Mouse (Mus musculus): ENCODE measurements around the gene Fam133b. TPM values are rescaled to one million over a fixed set of nuclear protein-coding genes. Genes with fewer than 3 reads are reported as not detected.
A peak's percentile ranks its signal among the peaks of the same experiment; 100 is the strongest.

Gene Fam133b
- total and polyA plus RNA-seq, 2 experiments from 2014 or later, result 24.3 to 25.1 TPM

- Histone ChIP-seq H3K4me1 (ENCODE audit: insufficient read depth, low read length) (no peaks in the 10 kb centered on the region), H3K9ac (replicated peaks; ENCODE audit: low read length, poor library complexity, severe bottlenecking) (no peak overlapping the region), H3K9me3 (ENCODE audit: low read length) (no peaks in the 10 kb centered on the region), H3K27ac (ENCODE audit: low read depth, low read length) (no peak overlapping the region), H3K36me3 (ENCODE audit: insufficient read depth, low read length) (peaks cover 53% of the 10 kb centered on the region), H3K4me2 (ENCODE audit: low read depth, low read length, poor library complexity, severe bottlenecking) (no peak overlapping the region), H3K27me3 (ENCODE audit: insufficient read depth, low read length) (no peaks in the 10 kb centered on the region), H3K4me3 (ENCODE audit: low read depth, low read length) (no peak overlapping the region)
- TF ChIP-seq CTCF (IDR thresholded peaks at IDR 0.05), result no peak
- DNase-seq (ENCODE audit: low spot score) (no peak), ATAC-seq (ENCODE audit: low FRiP score) (no peak)
- 96% methylated on average over 7 of the region's 7 CpGs for WGBS
These were observed 35.4 kb downstream of the Fam133b start for GRCm38 (mm10) chr5:3579066-3579465.

GRCm38 (mm10) chr5:3595693-3596398, 52.2 kb downstream of the Fam133b start, which contains the start of gene Pex1:
Gene Pex1 (plus strand): TSS chr5:3596066.
- WGBS, result under 1% methylated on average over 50 of the region's 50 CpGs
- ATAC-seq (ENCODE audit: low FRiP score) (peak; percentile 98), DNase-seq (ENCODE audit: low spot score) (peak; percentile 98)
- peak within 1 kb of the TSS; percentile 77 for H3K9ac ChIP-seq (replicated peaks; ENCODE audit: low read length, poor library complexity, severe bottlenecking)
- peak within 1 kb of the TSS; percentile 72 for H3K4me3 ChIP-seq (ENCODE audit: low read depth, low read length)
- H3K36me3 ChIP-seq (ENCODE audit: insufficient read depth, low read length), result peaks cover 12% of the 10 kb centered on the region
- H3K27me3 ChIP-seq (ENCODE audit: insufficient read depth, low read length), result no peaks in the 10 kb centered on the region
- peak; percentile 65 for TF ChIP-seq CTCF (IDR thresholded peaks at IDR 0.05)
- peak within 1 kb of the TSS; percentile 72 for H3K4me2 ChIP-seq (ENCODE audit: low read depth, low read length, poor library complexity, severe bottlenecking)
- peak within 1 kb of the TSS; percentile 87 for H3K27ac ChIP-seq (ENCODE audit: low read depth, low read length)
- no peaks in the 10 kb centered on the region for H3K9me3 ChIP-seq (ENCODE audit: low read length)
- H3K4me1 ChIP-seq (ENCODE audit: insufficient read depth, low read length), result peaks cover 7% of the 10 kb centered on the region; the same call in 1 of the 2 replicates

- Histone ChIP-seq H3K4me2 (ENCODE audit: low read depth, low read length, poor library complexity, severe bottlenecking) (peak within 1 kb of the TSS; percentile 72), H3K27ac (ENCODE audit: low read depth, low read length) (peak within 1 kb of the TSS; percentile 87), H3K9me3 (ENCODE audit: low read length) (no peaks in the 10 kb centered on the region), H3K9ac (replicated peaks; ENCODE audit: low read length, poor library complexity, severe bottlenecking) (peak within 1 kb of the TSS; percentile 77), H3K4me3 (ENCODE audit: low read depth, low read length) (peak within 1 kb of the TSS; percentile 72), H3K27me3 (ENCODE audit: insufficient read depth, low read length) (no peaks in the 10 kb centered on the region), H3K4me1 (ENCODE audit: insufficient read depth, low read length) (peaks cover 7% of the 10 kb centered on the region; the same call in 1 of the 2 replicates), H3K36me3 (ENCODE audit: insufficient read depth, low read length) (peaks cover 7% of the 10 kb centered on the region)
- DNase-seq (ENCODE audit: low spot score) (peak; percentile 91), ATAC-seq (ENCODE audit: low FRiP score) (peak; percentile 91)
- WGBS, result under 1% methylated on average over 31 of the region's 31 CpGs
- peak; percentile 74 for TF ChIP-seq CTCF (IDR thresholded peaks at IDR 0.05)
These were observed 52.8 kb downstream of the Fam133b start, which contains the start of gene Rbm48 for GRCm38 (mm10) chr5:3596399-3596766. Gene Rbm48 (minus strand): TSS chr5:3596585.

- H3K9ac ChIP-seq (replicated peaks; ENCODE audit: low read length, poor library complexity, severe bottlenecking), result peak overlapping the region; percentile 77; the same call in 1 of the 2 replicates
- DNase-seq (ENCODE audit: low spot score), result no peak
- H3K4me2 ChIP-seq (ENCODE audit: low read depth, low read length, poor library complexity, severe bottlenecking), result peak overlapping the region; percentile 72
- no peak for ATAC-seq (ENCODE audit: low FRiP score)
- TF ChIP-seq CTCF (IDR thresholded peaks at IDR 0.05), result no peak
- 0 out of 2 replicates have a peak, but pooled peaks cover 2% of the 10 kb centered on the region for H3K36me3 ChIP-seq (ENCODE audit: insufficient read depth, low read length)
- no peaks in the 10 kb centered on the region for H3K27me3 ChIP-seq (ENCODE audit: insufficient read depth, low read length)
- H3K4me1 ChIP-seq (ENCODE audit: insufficient read depth, low read length), result peaks cover 7% of the 10 kb centered on the region; the same call in 1 of the 2 replicates
- H3K4me3 ChIP-seq (ENCODE audit: low read depth, low read length), result peak overlapping the region; percentile 72
- H3K27ac ChIP-seq (ENCODE audit: low read depth, low read length), result no peak overlapping the region
- H3K9me3 ChIP-seq (ENCODE audit: low read length), result no peaks in the 10 kb centered on the region
These were observed 53.5 kb downstream of the Fam133b start for GRCm38 (mm10) chr5:3597171-3597570.

- DNase-seq (ENCODE audit: low spot score) (no peak), ATAC-seq (ENCODE audit: low FRiP score) (no peak)
- H3K27ac ChIP-seq (ENCODE audit: low read depth, low read length), result no peak overlapping the region
- H3K4me1 ChIP-seq (ENCODE audit: insufficient read depth, low read length), result peaks cover 7% of the 10 kb centered on the region; the same call in 1 of the 2 replicates
- H3K4me2 ChIP-seq (ENCODE audit: low read depth, low read length, poor library complexity, severe bottlenecking), result no peak overlapping the region
- no peak overlapping the region for H3K4me3 ChIP-seq (ENCODE audit: low read depth, low read length)
- 0 out of 2 replicates have a peak, but pooled peaks cover under 1% of the 10 kb centered on the region for H3K36me3 ChIP-seq (ENCODE audit: insufficient read depth, low read length)
- no peaks in the 10 kb centered on the region for H3K27me3 ChIP-seq (ENCODE audit: insufficient read depth, low read length)
- WGBS, result 95% methylated on average over 5 of the region's 5 CpGs
- H3K9me3 ChIP-seq (ENCODE audit: low read length), result no peaks in the 10 kb centered on the region
- TF ChIP-seq CTCF (IDR thresholded peaks at IDR 0.05), result no peak
- no peak overlapping the region for H3K9ac ChIP-seq (replicated peaks; ENCODE audit: low read length, poor library complexity, severe bottlenecking)
These were observed 55.1 kb downstream of the Fam133b start for GRCm38 (mm10) chr5:3598766-3599165.

- Histone ChIP-seq H3K9me3 (ENCODE audit: low read length) (no peaks in the 10 kb centered on the region), H3K9ac (replicated peaks; ENCODE audit: low read length, poor library complexity, severe bottlenecking) (no peak overlapping the region), H3K4me2 (ENCODE audit: low read depth, low read length, poor library complexity, severe bottlenecking) (no peak overlapping the region), H3K4me3 (ENCODE audit: low read depth, low read length) (no peak overlapping the region), H3K27me3 (ENCODE audit: insufficient read depth, low read length) (no peaks in the 10 kb centered on the region), H3K36me3 (ENCODE audit: insufficient read depth, low read length) (peaks cover 14% of the 10 kb centered on the region), H3K4me1 (ENCODE audit: insufficient read depth, low read length) (peaks cover 3% of the 10 kb centered on the region; the same call in 1 of the 2 replicates), H3K27ac (ENCODE audit: low read depth, low read length) (no peak overlapping the region)
- DNase-seq (ENCODE audit: low spot score), result no peak
- 77% methylated on average over 1 of the region's 1 CpGs for WGBS
- TF ChIP-seq CTCF (IDR thresholded peaks at IDR 0.05), result no peak
- ATAC-seq (ENCODE audit: low FRiP score), result no peak
These were observed 56.7 kb downstream of the Fam133b start for GRCm38 (mm10) chr5:3600298-3600697.

Data from midbrain, postnatal 0 days (tissue).